Mouse (Mus musculus) limb, embryonic 14.5 days (tissue): ENCODE measurements around the gene Cbfa2t3. TPM values are rescaled to one million over a fixed set of nuclear protein-coding genes. Genes with fewer than 3 reads are reported as not detected.
A peak's percentile ranks its signal among the peaks of the same experiment; 100 is the strongest.

ENCODE experiments used
- ATAC-seq: fragments of 200-750 bp; cut with Nextera tagmentation; 2 replicates; pipeline ENCODE4 v1.8.0; 2017; ENCODE audit warnings: low read depth, moderate number of reproducible peaks, moderate TSS enrichment; ENCODE audit not compliant: low FRiP score
- DNase-seq: peaks from one replicate; pipeline ENCODE4 v3.0.0-alpha.2; 2015; ENCODE audit warnings: low spot score
- H3K27ac ChIP-seq: fragments of 300-500 bp; sonication (generic); replicated peaks from 2 replicates; pipeline ENCODE4 v1.5.1; 2014; ENCODE audit warnings: low read depth, mild to moderate bottlenecking, low read length, moderate library complexity, mixed read lengths
- H3K27me3 ChIP-seq: fragments of 300-500 bp; sonication (generic); 2 replicates; pipeline ENCODE4 v1.6.1; 2014; ENCODE audit warnings: low read length, mixed read lengths; ENCODE audit not compliant: control insufficient read depth, insufficient read depth
- H3K36me3 ChIP-seq: fragments of 300-500 bp; sonication (generic); 2 replicates; pipeline ENCODE4 v1.6.1; 2014; ENCODE audit warnings: mild to moderate bottlenecking, low read length, moderate library complexity, mixed read lengths; ENCODE audit not compliant: control insufficient read depth, insufficient read depth
- H3K4me1 ChIP-seq: fragments of 300-500 bp; sonication (generic); 2 replicates; pipeline ENCODE4 v1.6.1; 2014; ENCODE audit warnings: antibody characterized with exemption, low read length, mixed read lengths; ENCODE audit not compliant: control insufficient read depth, insufficient read depth
- H3K4me2 ChIP-seq: fragments of 300-500 bp; sonication (generic); replicated peaks from 2 replicates; pipeline ENCODE4 v1.6.1; 2014; ENCODE audit warnings: low read depth, mild to moderate bottlenecking, low read length, moderate library complexity; ENCODE audit not compliant: severe bottlenecking
- H3K4me3 ChIP-seq: fragments of 300-500 bp; sonication (generic); replicated peaks from 2 replicates; pipeline ENCODE4 v1.5.1; 2014; ENCODE audit warnings: low read length
- H3K9ac ChIP-seq: fragments of 300-500 bp; sonication (generic); 2 replicates; pipeline ENCODE4 v1.6.1; 2014; ENCODE audit warnings: mild to moderate bottlenecking, low read depth, low read length, moderate library complexity; ENCODE audit not compliant: severe bottlenecking
- H3K9me3 ChIP-seq: fragments of 300-500 bp; sonication (generic); 2 replicates; pipeline ENCODE4 v1.6.1; 2016; ENCODE audit warnings: low read length; ENCODE audit not compliant: control insufficient read depth
- POLR2A ChIP-seq: fragments of 200-500 bp; IDR thresholded peaks from 2 replicates; pipeline ENCODE4 v1.8.0; 2012; ENCODE audit warnings: inconsistent platforms, mild to moderate bottlenecking, moderate library complexity, borderline replicate concordance; ENCODE audit not compliant: insufficient read depth, insufficient read length; ENCODE audit errors: extremely low read depth
- WGBS: fragments of 180-500 bp; shearing (Covaris S2); extraction: QIAGEN DNeasy Blood & Tissue Kit; methylation state at CpG from one replicate; pipeline ENCODE4 v1.1.7; 2014; 5-methylcytosine and 5-hydroxymethylcytosine counted together
- polyA plus RNA-seq, 2 experiments: library from polyadenylated mRNA; depleted of rRNA in 1 of 2; stranded (reverse) in 1 of 2; unstranded in 1 of 2; fragments of >200 nt; fragmentation: Nextera tagmentation in 1 of 2; extraction: Ambion mirVana in 1 of 2; gene quantifications; 2 replicates each; pipeline versions ENCODE4 v1.2.1 to v1.2.3; 2012 to 2014

The Cbfa2t3 gene
- polyA plus RNA-seq, 2 experiments, result 6.0 to 7.2 TPM

- H3K9me3 ChIP-seq, result no peaks in the 10 kb centered on the region
- H3K27ac ChIP-seq, result no peak overlapping the region
- no peak for TF ChIP-seq POLR2A
- H3K4me3 ChIP-seq, result no peak overlapping the region
- ATAC-seq (no peak), DNase-seq (no peak)
- H3K27me3 ChIP-seq, result no peaks in the 10 kb centered on the region
- H3K9ac ChIP-seq, result no peak overlapping the region
- no peaks in the 10 kb centered on the region for H3K36me3 ChIP-seq
- 12% methylated on average over 19 of the region's 19 CpGs for WGBS
- H3K4me2 ChIP-seq, result no peak overlapping the region
- peaks cover 22% of the 10 kb centered on the region for H3K4me1 ChIP-seq
Measured at GRCm38 (mm10) chr8:122742471-122742870, 43.6 kb upstream of the Cbfa2t3 start.

DNA sequence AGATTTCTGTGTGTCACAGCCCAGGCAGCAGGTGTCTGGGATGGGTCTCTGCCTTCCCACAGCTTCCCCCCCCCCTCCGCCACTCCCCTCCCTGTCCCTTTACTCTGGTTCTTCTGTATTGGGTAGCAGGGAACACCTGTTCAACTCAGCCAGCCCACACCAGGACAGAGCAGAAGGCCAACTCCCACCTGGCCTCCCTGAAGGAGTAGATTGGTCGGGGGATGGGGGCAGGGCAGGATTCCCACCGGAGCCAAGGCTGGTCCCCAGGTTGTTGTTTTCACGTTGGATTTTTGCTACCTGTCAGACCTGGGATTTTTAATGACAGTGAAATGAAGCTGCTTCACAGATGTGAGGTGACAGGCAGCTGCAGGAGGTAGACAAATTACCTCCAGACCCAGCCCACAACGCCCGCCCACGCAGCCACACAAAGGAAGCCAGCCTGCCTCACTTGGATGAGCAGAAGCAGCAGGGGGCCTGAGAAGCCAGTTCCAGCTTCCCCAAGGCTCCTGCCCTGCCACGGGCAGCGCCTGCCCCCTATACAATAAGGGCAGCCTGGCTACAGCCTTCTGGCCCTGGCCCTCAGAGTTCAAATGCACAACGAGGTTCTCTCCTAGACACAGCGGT is 40.3 kb upstream of the Cbfa2t3 start:
- WGBS, result 12% methylated on average over 10 of the region's 11 CpGs
- Histone ChIP-seq H3K9ac (no peak overlapping the region), H3K9me3 (no peaks in the 10 kb centered on the region), H3K4me2 (no peak overlapping the region), H3K27me3 (no peaks in the 10 kb centered on the region), H3K4me3 (no peak overlapping the region), H3K27ac (no peak overlapping the region), H3K4me1 (0 out of 2 replicates have a peak, but pooled peaks cover 3% of the 10 kb centered on the region), H3K36me3 (no peaks in the 10 kb centered on the region)
- TF ChIP-seq POLR2A, result no peak
- no peak for DNase-seq
- ATAC-seq, result no peak

- 88% methylated on average over 6 of the region's 6 CpGs for WGBS
Measured at GRCm38 (mm10) chr8:122737886-122738285, 39.0 kb upstream of the Cbfa2t3 start.

GRCm38 (mm10) chr8:122737071-122737470 is 38.2 kb upstream of the Cbfa2t3 start:
- Histone ChIP-seq H3K4me2 (no peak overlapping the region), H3K27me3 (no peaks in the 10 kb centered on the region), H3K9ac (no peak overlapping the region), H3K9me3 (no peaks in the 10 kb centered on the region), H3K36me3 (no peaks in the 10 kb centered on the region), H3K4me1 (0 out of 2 replicates have a peak, but pooled peaks cover 3% of the 10 kb centered on the region), H3K27ac (no peak overlapping the region), H3K4me3 (no peak overlapping the region)
- ATAC-seq (no peak), DNase-seq (peak; percentile 40)
- 48% methylated on average over 4 of the region's 4 CpGs for WGBS
- TF ChIP-seq POLR2A, result no peak

More at GRCm38 (mm10) chr8:122737886-122738285, 39.0 kb upstream of the Cbfa2t3 start:
- H3K9ac ChIP-seq, result no peak overlapping the region
- H3K27ac ChIP-seq, result no peak overlapping the region
- no peak overlapping the region for H3K4me3 ChIP-seq
- ATAC-seq (no peak), DNase-seq (no peak)
- H3K27me3 ChIP-seq, result no peaks in the 10 kb centered on the region
- H3K4me2 ChIP-seq, result no peak overlapping the region
- no peak for TF ChIP-seq POLR2A
- no peaks in the 10 kb centered on the region for H3K9me3 ChIP-seq
- 0 out of 2 replicates have a peak, but pooled peaks cover 3% of the 10 kb centered on the region for H3K4me1 ChIP-seq
- H3K36me3 ChIP-seq, result no peaks in the 10 kb centered on the region

- H3K4me2 ChIP-seq, result no peak overlapping the region
- ATAC-seq, result no peak
- H3K9ac ChIP-seq, result no peak overlapping the region
- DNase-seq, result no peak
- TF ChIP-seq POLR2A, result no peak
- H3K4me3 ChIP-seq, result no peak overlapping the region
- H3K9me3 ChIP-seq, result no peaks in the 10 kb centered on the region
- WGBS, result 90% methylated on average over 11 of the region's 11 CpGs
- no peaks in the 10 kb centered on the region for H3K36me3 ChIP-seq
- no peaks in the 10 kb centered on the region for H3K27me3 ChIP-seq
- no peak overlapping the region for H3K27ac ChIP-seq
- 0 out of 2 replicates have a peak, but pooled peaks cover 3% of the 10 kb centered on the region for H3K4me1 ChIP-seq
Measured at GRCm38 (mm10) chr8:122736623-122737022, 37.7 kb upstream of the Cbfa2t3 start.
